Mouse (Mus musculus): ENCODE data around the gene Mus81. TPM values are rescaled to one million over a fixed set of nuclear protein-coding genes. Genes with fewer than 3 reads are reported as not detected.

Mus81 gene
- total and polyA plus RNA-seq, 3 experiments = 20.4 to 29.3 (median 28.8) TPM

- TF ChIP-seq TCF12 (IDR thresholded peaks at IDR 0.05; ENCODE audit: low read depth, low read length) = no peak
- no peak for TF ChIP-seq ZMIZ1 (IDR thresholded peaks at IDR 0.05; ENCODE audit: low read depth, low read length)
- no peak for TF ChIP-seq SMC3 (IDR thresholded peaks at IDR 0.05; ENCODE audit: low read depth, low read length)
- no peak for TF ChIP-seq ELF1 (IDR thresholded peaks at IDR 0.05; ENCODE audit: low read depth, low read length)
- no peak for TF ChIP-seq MAX (IDR thresholded peaks at IDR 0.05; ENCODE audit: low read length)
- peak; percentile 40; the same call in 1 of the 2 replicates for TF ChIP-seq USF1 (IDR thresholded peaks at IDR 0.05; ENCODE audit: low read depth, low read length)
- TF ChIP-seq BHLHE40 (IDR thresholded peaks at IDR 0.05; ENCODE audit: low read depth, low read length) = peak; percentile 86
- no peak for TF ChIP-seq ZC3H11A (IDR thresholded peaks at IDR 0.05; ENCODE audit: low read depth, low read length)
- no peak for TF ChIP-seq PAX5 (IDR thresholded peaks at IDR 0.05; ENCODE audit: low read length)
- no peak for TF ChIP-seq IRF4 (IDR thresholded peaks at IDR 0.05; ENCODE audit: low read depth, low read length)
- no peak for TF ChIP-seq EP300 (IDR thresholded peaks at IDR 0.05; ENCODE audit: low read length)
- TF ChIP-seq MEF2A (IDR thresholded peaks at IDR 0.05; ENCODE audit: borderline replicate concordance, low read depth, low read length) = peak; percentile 87
- no peak for TF ChIP-seq HCFC1 (IDR thresholded peaks at IDR 0.05; ENCODE audit: low read depth, low read length)
- TF ChIP-seq JUN (IDR thresholded peaks at IDR 0.05; ENCODE audit: insufficient read depth, low read depth, low read length) = no peak
- no peak for TF ChIP-seq RAD21 (IDR thresholded peaks at IDR 0.05; ENCODE audit: low read depth, low read length)
- no peak for TF ChIP-seq USF2 (conservative IDR thresholded peaks at IDR 0.05; ENCODE audit: low read depth, low read length)
- no peak for TF ChIP-seq ZNF384 (IDR thresholded peaks at IDR 0.05; ENCODE audit: low read depth, low read length)
- no peak for TF ChIP-seq NRF1 (IDR thresholded peaks at IDR 0.05; ENCODE audit: low read depth, low read length)
- no peak for TF ChIP-seq KAT2A (IDR thresholded peaks at IDR 0.05; ENCODE audit: insufficient replicate concordance, low read length)
- TF ChIP-seq CHD2 (IDR thresholded peaks at IDR 0.05; ENCODE audit: low read length) = no peak
- TF ChIP-seq CHD1 (IDR thresholded peaks at IDR 0.05; ENCODE audit: low read depth, low read length) = no peak
- no peak for TF ChIP-seq RCOR1 (conservative IDR thresholded peaks at IDR 0.05; ENCODE audit: low read depth, low read length)
- no peak for TF ChIP-seq MYC (IDR thresholded peaks at IDR 0.05; ENCODE audit: low read depth, low read length)
- peak; percentile 64 for TF ChIP-seq ETS1 (conservative IDR thresholded peaks at IDR 0.05; ENCODE audit: low read depth, low read length)
- no peak for TF ChIP-seq NELFE (IDR thresholded peaks at IDR 0.05; ENCODE audit: low read depth, low read length)
- no peak for TF ChIP-seq MAFK (IDR thresholded peaks at IDR 0.05; ENCODE audit: insufficient replicate concordance, low read length)
- TF ChIP-seq MAZ (IDR thresholded peaks at IDR 0.05; ENCODE audit: low read depth, low read length) = no peak
- TF ChIP-seq E2F4 (IDR thresholded peaks at IDR 0.05; ENCODE audit: insufficient replicate concordance, low read depth, low read length) = no peak
- TF ChIP-seq ZKSCAN1 (IDR thresholded peaks at IDR 0.05; ENCODE audit: borderline replicate concordance, low read depth, low read length) = no peak
- no peak for TF ChIP-seq SIN3A (IDR thresholded peaks at IDR 0.05; ENCODE audit: low read length)
- no peak for TF ChIP-seq JUND (conservative IDR thresholded peaks at IDR 0.05; ENCODE audit: low read depth, low read length)
- no peak for TF ChIP-seq TBP (conservative IDR thresholded peaks at IDR 0.05; ENCODE audit: low read depth, low read length)
- no peak for TF ChIP-seq POLR2AphosphoS2 (IDR thresholded peaks at IDR 0.05; ENCODE audit: low read depth, low read length)
- peak in 1 of 2 experiments; percentile 16; a peak in 2 of 4 replicates for TF ChIP-seq CTCF (conservative IDR thresholded peaks at IDR 0.05 in 1 of 2, IDR thresholded peaks at IDR 0.05 in 1 of 2; ENCODE audit: low read depth in 2 of 2, low read length in 2 of 2)
- TF ChIP-seq UBTF (IDR thresholded peaks at IDR 0.05; ENCODE audit: low read depth, low read length) = no peak
- TF ChIP-seq MXI1 (IDR thresholded peaks at IDR 0.05; ENCODE audit: low read depth, low read length) = no peak
- no peak for TF ChIP-seq GABPA (IDR thresholded peaks at IDR 0.05; ENCODE audit: insufficient replicate concordance, low read depth, low read length)
- no peak for TF ChIP-seq POLR2A (IDR thresholded peaks at IDR 0.05; ENCODE audit: low read depth, low read length)
- in situ Hi-C loops (cut with MboI; ENCODE audit: low pct_ligation_motif_present, low pct_unique_long_range_greater_than_20kb, low sequenced_read_pairs) = loop anchor here (5.0 kb wide), 1 partner anchor 37 kb away; the partner anchor contains the start of gene Ovol1
- Histone ChIP-seq H3K27ac (ENCODE audit: insufficient read depth, low read depth) (no peak overlapping the region), H3K4me1 (ENCODE audit: control insufficient read depth in 1 of 2, insufficient read depth in 2 of 2) (peaks cover 11 to 39% of the 10 kb centered on the region in 2 experiments), H3K9me3 (replicated peaks; ENCODE audit: low read length) (no peaks in the 10 kb centered on the region), H3K36me3 (replicated peaks in 1 of 2; ENCODE audit: control insufficient read depth in 1 of 2, insufficient read depth in 1 of 2, low read length in 1 of 2) (no peaks in the 10 kb centered on the region), H3K9ac (ENCODE audit: insufficient read depth, low read depth) (no peak overlapping the region), H3K4me2 (ENCODE audit: insufficient read depth, low read depth, poor library complexity, severe bottlenecking) (no peak overlapping the region), H3K27me3 (replicated peaks) (peaks cover 1% of the 10 kb centered on the region), H3K79me2 (replicated peaks; ENCODE audit: control insufficient read depth, extremely low read depth, insufficient read depth, poor library complexity, severe bottlenecking) (no peaks in the 10 kb centered on the region), H3K4me3 (replicated peaks in 1 of 3; ENCODE audit: low read depth in 2 of 3, low read length in 2 of 3, poor library complexity in 1 of 3) (no peak overlapping the region)
- dilution Hi-C loops (cut with MboI; ENCODE audit: extremely low pct_ligation_motif_present, extremely low pct_unique_long_range_greater_than_20kb, low sequenced_read_pairs) = no loop called here
- peak; percentile 53 for DNase-seq (ENCODE audit: extremely low read depth)
Observed at GRCm38 (mm10) chr19:5525204-5525603, 37.0 kb upstream of the Mus81 start.

All from CH12.LX (cell line).